Mouse (Mus musculus) ovary, postnatal 14 days (tissue): ENCODE data around the gene Uap1l1.

Experiments
- DNase-seq: peaks from one replicate; pipeline ENCODE4 v3.0.0; 2022; ENCODE audit warnings: low spot score

Gene Uap1l1

DNA sequence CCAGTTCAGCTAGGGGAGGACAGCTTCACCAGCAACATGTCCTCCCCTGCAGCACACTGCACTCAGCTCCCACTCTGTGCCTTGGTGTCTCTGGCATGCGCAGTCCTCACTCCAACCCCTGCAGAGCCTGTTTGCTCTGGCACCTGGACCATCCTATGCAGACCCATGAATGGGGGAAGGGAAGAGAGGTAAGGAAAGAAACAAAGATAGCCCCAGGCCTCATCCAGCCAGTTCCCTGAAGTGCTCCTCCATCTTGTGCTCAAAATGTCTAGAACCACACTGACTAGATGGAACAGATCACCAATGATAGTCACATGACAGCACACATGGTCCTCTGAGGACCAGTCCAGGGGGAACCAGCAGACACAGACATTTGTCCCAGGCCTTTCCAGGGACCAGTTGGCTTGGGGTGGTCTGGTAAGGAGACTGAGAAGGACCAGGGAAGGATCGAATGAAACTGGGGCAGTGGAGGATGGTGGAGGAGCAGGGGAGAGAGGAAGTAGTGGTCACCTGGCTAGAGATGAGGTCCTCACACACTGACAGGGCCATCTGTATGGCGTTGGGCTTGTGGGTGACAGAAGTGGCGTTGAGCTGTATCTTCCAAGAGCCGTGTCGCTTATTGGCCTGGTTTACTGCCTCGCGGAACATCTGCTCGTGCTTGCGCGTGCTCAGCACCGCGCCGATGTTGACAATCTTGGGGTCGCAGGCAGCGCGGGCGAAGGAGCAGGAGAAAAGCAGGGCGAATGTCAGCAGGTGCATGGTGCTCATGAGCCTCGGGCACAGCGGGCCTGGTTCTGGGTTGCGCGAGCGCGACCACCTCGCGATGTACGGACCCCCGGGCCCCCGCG lies 47.1 kb downstream of the Uap1l1 start:
- no peak for DNase-seq

GRCm38 (mm10) chr2:25311491-25311891 lies 54.0 kb downstream of the Uap1l1 start:
- no peak for DNase-seq

- no peak for DNase-seq
Measured at GRCm38 (mm10) chr2:25310969-25311368, 54.5 kb downstream of the Uap1l1 start.

GRCm38 (mm10) chr2:25310180-25310579 lies 55.3 kb downstream of the Uap1l1 start:
- no peak for DNase-seq
